Mouse (Mus musculus) heart, embryonic 15.5 days (tissue): ENCODE results near the gene Nudt2. TPM values are rescaled to one million over a fixed set of nuclear protein-coding genes. Genes with fewer than 3 reads are reported as not detected.

Source experiments
- ATAC-seq: fragments of 200-750 bp; cut with Nextera tagmentation; replicated peaks from 2 replicates; pipeline ENCODE4 v1.8.0; 2017; ENCODE audit warnings: low read depth, moderate TSS enrichment; ENCODE audit not compliant: insufficient number of reproducible peaks, insufficient read depth, low FRiP score
- H3K27ac ChIP-seq: fragments of 300-500 bp; sonication (generic); 2 replicates; pipeline ENCODE4 v1.5.1; 2015; ENCODE audit warnings: mild to moderate bottlenecking, inconsistent platforms
- H3K27me3 ChIP-seq: fragments of 300-500 bp; sonication (generic); 2 replicates; pipeline ENCODE4 v1.6.1; 2015; ENCODE audit warnings: inconsistent platforms
- H3K36me3 ChIP-seq: fragments of 300-500 bp; sonication (generic); 2 replicates; pipeline ENCODE4 v1.6.1; 2015; ENCODE audit warnings: mild to moderate bottlenecking, inconsistent platforms
- H3K4me1 ChIP-seq: fragments of 300-500 bp; sonication (generic); replicated peaks from 2 replicates; pipeline ENCODE4 v1.6.1; 2015; ENCODE audit warnings: inconsistent platforms
- H3K4me2 ChIP-seq: fragments of 300-500 bp; sonication (generic); 2 replicates; pipeline ENCODE4 v1.6.1; 2015; ENCODE audit warnings: inconsistent platforms, mild to moderate bottlenecking, moderate library complexity
- H3K4me3 ChIP-seq: fragments of 300-500 bp; sonication (generic); 2 replicates; pipeline ENCODE4 v1.5.1; 2015; ENCODE audit warnings: mild to moderate bottlenecking, inconsistent platforms
- H3K9ac ChIP-seq: fragments of 300-500 bp; sonication (generic); 2 replicates; pipeline ENCODE4 v1.6.1; 2015; ENCODE audit warnings: mild to moderate bottlenecking, inconsistent platforms
- H3K9me3 ChIP-seq: fragments of 300-500 bp; sonication (generic); replicated peaks from 2 replicates; pipeline ENCODE4 v1.6.1; 2016; ENCODE audit warnings: inconsistent platforms
- WGBS: fragments of 180-500 bp; shearing (Covaris S2); methylation state at CpG from one replicate; pipeline ENCODE4 v1.1.7; 2015; ENCODE audit warnings: mixed read lengths; 5-methylcytosine and 5-hydroxymethylcytosine counted together
- polyA plus RNA-seq: library from polyadenylated mRNA; unstranded; fragments of >200 nt; fragmentation: Nextera tagmentation; extraction: Ambion mirVana; gene quantifications from 2 replicates; pipeline ENCODE4 v1.2.1, GENCODE M21; 2015

The Nudt2 gene
- polyA plus RNA-seq, 1 experiment from 2014 or later = 38.5 TPM

GRCm38 (mm10) chr4:41470051-41470683, 5.2 kb downstream of the Nudt2 start:
- Histone ChIP-seq H3K4me3 (no peak overlapping the region), H3K9me3 (no peaks in the 10 kb centered on the region), H3K9ac (no peak overlapping the region), H3K4me1 (peaks cover 3% of the 10 kb centered on the region; the same call in 1 of the 2 replicates), H3K27ac (no peak overlapping the region), H3K27me3 (no peaks in the 10 kb centered on the region), H3K36me3 (no peaks in the 10 kb centered on the region), H3K4me2 (no peak overlapping the region)
- no peak for ATAC-seq
- WGBS = 55% methylated on average over 7 of the region's 7 CpGs

GRCm38 (mm10) chr4:41470684-41471383, 5.9 kb downstream of the Nudt2 start:
- Histone ChIP-seq H3K4me3 (no peak overlapping the region), H3K9ac (no peak overlapping the region), H3K27ac (no peak overlapping the region), H3K4me1 (no peaks in the 10 kb centered on the region; the same call in 1 of the 2 replicates), H3K9me3 (no peaks in the 10 kb centered on the region), H3K27me3 (no peaks in the 10 kb centered on the region), H3K4me2 (no peak overlapping the region), H3K36me3 (no peaks in the 10 kb centered on the region)
- no peak for ATAC-seq
- WGBS = 50% methylated on average over 5 of the region's 5 CpGs

- 74% methylated on average over 1 of the region's 1 CpGs for WGBS
- Histone ChIP-seq H3K4me1 (no peaks in the 10 kb centered on the region; the same call in 1 of the 2 replicates), H3K36me3 (no peaks in the 10 kb centered on the region), H3K27ac (no peak overlapping the region), H3K9ac (no peak overlapping the region), H3K27me3 (no peaks in the 10 kb centered on the region), H3K4me3 (no peak overlapping the region), H3K9me3 (no peaks in the 10 kb centered on the region), H3K4me2 (no peak overlapping the region)
- ATAC-seq = no peak
Observed at GRCm38 (mm10) chr4:41471384-41471689, 6.4 kb downstream of the Nudt2 start.

- no peaks in the 10 kb centered on the region for H3K36me3 ChIP-seq
- H3K4me3 ChIP-seq = no peak overlapping the region
- no peaks in the 10 kb centered on the region for H3K9me3 ChIP-seq
- H3K4me2 ChIP-seq = no peak overlapping the region
- H3K27me3 ChIP-seq = no peaks in the 10 kb centered on the region
- 75% methylated on average over 9 of the region's 9 CpGs for WGBS
- no peak overlapping the region for H3K9ac ChIP-seq
- no peak overlapping the region for H3K27ac ChIP-seq
- ATAC-seq = no peak
- H3K4me1 ChIP-seq = peaks cover 12% of the 10 kb centered on the region
Observed at GRCm38 (mm10) chr4:41477648-41478160, 12.8 kb downstream of the Nudt2 start.

GRCm38 (mm10) chr4:41478751-41479455, 14.0 kb downstream of the Nudt2 start:
- Histone ChIP-seq H3K4me1 (peaks cover 12% of the 10 kb centered on the region), H3K9ac (no peak overlapping the region), H3K4me3 (no peak overlapping the region), H3K36me3 (no peaks in the 10 kb centered on the region), H3K9me3 (no peaks in the 10 kb centered on the region), H3K4me2 (no peak overlapping the region), H3K27me3 (no peaks in the 10 kb centered on the region), H3K27ac (no peak overlapping the region)
- WGBS = 60% methylated on average over 4 of the region's 4 CpGs
- no peak for ATAC-seq

GRCm38 (mm10) chr4:41479456-41479804, 14.5 kb downstream of the Nudt2 start:
- Histone ChIP-seq H3K4me3 (no peak overlapping the region), H3K9ac (no peak overlapping the region), H3K27ac (peak overlapping the region; percentile 64), H3K36me3 (no peaks in the 10 kb centered on the region), H3K27me3 (no peaks in the 10 kb centered on the region), H3K9me3 (no peaks in the 10 kb centered on the region), H3K4me2 (no peak overlapping the region), H3K4me1 (peaks cover 12% of the 10 kb centered on the region)
- ATAC-seq = 0 out of 2 replicates have a peak, but pooled peaks have one; percentile 36
- WGBS = 58% methylated on average over 1 of the region's 1 CpGs

- ATAC-seq = no peak
- Histone ChIP-seq H3K9me3 (no peaks in the 10 kb centered on the region), H3K4me1 (peaks cover 12% of the 10 kb centered on the region), H3K9ac (no peak overlapping the region), H3K27ac (peak overlapping the region; percentile 64), H3K4me3 (no peak overlapping the region), H3K36me3 (no peaks in the 10 kb centered on the region), H3K27me3 (no peaks in the 10 kb centered on the region), H3K4me2 (no peak overlapping the region)
- WGBS = 64% methylated on average over 8 of the region's 8 CpGs
Observed at GRCm38 (mm10) chr4:41480254-41480653, 15.3 kb downstream of the Nudt2 start.

- 33% methylated on average over 6 of the region's 6 CpGs for WGBS
- H3K27me3 ChIP-seq = no peaks in the 10 kb centered on the region
- H3K4me1 ChIP-seq = peaks cover 12% of the 10 kb centered on the region
- no peak overlapping the region for H3K4me2 ChIP-seq
- no peaks in the 10 kb centered on the region for H3K36me3 ChIP-seq
- H3K4me3 ChIP-seq = no peak overlapping the region
- peak overlapping the region; percentile 52 for H3K27ac ChIP-seq
- no peak overlapping the region for H3K9ac ChIP-seq
- 0 out of 2 replicates have a peak, but pooled peaks cover 7% of the 10 kb centered on the region for H3K9me3 ChIP-seq
- peak; percentile 51; the same call in 1 of the 2 replicates for ATAC-seq
Observed at GRCm38 (mm10) chr4:41481601-41482017, 16.7 kb downstream of the Nudt2 start.

GRCm38 (mm10) chr4:41492951-41493350, 28.0 kb downstream of the Nudt2 start:
- Histone ChIP-seq H3K4me2 (no peak overlapping the region), H3K4me1 (peaks cover 8% of the 10 kb centered on the region), H3K9ac (no peak overlapping the region), H3K36me3 (no peaks in the 10 kb centered on the region), H3K9me3 (no peaks in the 10 kb centered on the region), H3K27ac (no peak overlapping the region), H3K4me3 (no peak overlapping the region), H3K27me3 (peaks cover 32% of the 10 kb centered on the region)
- 74% methylated on average over 7 of the region's 7 CpGs for WGBS
- ATAC-seq = no peak

GRCm38 (mm10) chr4:41493464-41494116, 28.6 kb downstream of the Nudt2 start:
- WGBS = 80% methylated on average over 3 of the region's 3 CpGs
- ATAC-seq = no peak
- no peak overlapping the region for H3K4me3 ChIP-seq
- H3K27ac ChIP-seq = no peak overlapping the region
- H3K27me3 ChIP-seq = peaks cover 38% of the 10 kb centered on the region
- H3K4me2 ChIP-seq = no peak overlapping the region
- no peaks in the 10 kb centered on the region for H3K9me3 ChIP-seq
- no peaks in the 10 kb centered on the region for H3K36me3 ChIP-seq
- H3K9ac ChIP-seq = no peak overlapping the region
- H3K4me1 ChIP-seq = peaks cover 15% of the 10 kb centered on the region

- Histone ChIP-seq H3K27ac (no peak overlapping the region), H3K27me3 (peaks cover 43% of the 10 kb centered on the region), H3K9ac (no peak overlapping the region), H3K4me2 (no peak overlapping the region), H3K4me1 (peaks cover 21% of the 10 kb centered on the region), H3K9me3 (no peaks in the 10 kb centered on the region), H3K4me3 (no peak overlapping the region), H3K36me3 (no peaks in the 10 kb centered on the region)
- 37% methylated on average over 3 of the region's 3 CpGs for WGBS
- no peak for ATAC-seq
Observed at GRCm38 (mm10) chr4:41494378-41494777, 29.4 kb downstream of the Nudt2 start.
